Mouse (Mus musculus) kidney, embryonic 16.5 days (tissue): Measurements from ENCODE around the gene Rgl1. TPM values are rescaled to one million over a fixed set of nuclear protein-coding genes. Genes with fewer than 3 reads are reported as not detected.

Experiments used
- ATAC-seq: fragments of 200-750 bp; cut with Nextera tagmentation; 2 replicates; pipeline ENCODE4 v1.8.0; 2017; ENCODE audit warnings: moderate TSS enrichment; ENCODE audit not compliant: low FRiP score, low TSS enrichment
- H3K27ac ChIP-seq: fragments of 300-500 bp; sonication (generic); 2 replicates; pipeline ENCODE4 v1.5.1; 2014; ENCODE audit warnings: low read length
- H3K27me3 ChIP-seq: fragments of 300-500 bp; sonication (generic); 2 replicates; pipeline ENCODE4 v1.6.1; 2014; ENCODE audit warnings: low read length, control low read depth, mixed read lengths; ENCODE audit not compliant: insufficient read depth
- H3K36me3 ChIP-seq: fragments of 300-500 bp; sonication (generic); 2 replicates; pipeline ENCODE4 v1.6.1; 2014; ENCODE audit warnings: low read length, control low read depth, mixed read lengths; ENCODE audit not compliant: insufficient read depth
- H3K4me1 ChIP-seq: fragments of 300-500 bp; sonication (generic); 2 replicates; pipeline ENCODE4 v1.6.1; 2014; ENCODE audit warnings: low read length, control low read depth, mixed read lengths; ENCODE audit not compliant: insufficient read depth
- H3K4me2 ChIP-seq: fragments of 300-500 bp; sonication (generic); replicated peaks from 2 replicates; pipeline ENCODE4 v1.6.1; 2014; ENCODE audit warnings: low read depth, low read length
- H3K4me3 ChIP-seq: fragments of 300-500 bp; sonication (generic); 2 replicates; pipeline ENCODE4 v1.5.1; 2014; ENCODE audit warnings: mild to moderate bottlenecking, low read length
- H3K9ac ChIP-seq: fragments of 300-500 bp; sonication (generic); replicated peaks from 2 replicates; pipeline ENCODE4 v1.6.1; 2014; ENCODE audit warnings: low read length
- H3K9me3 ChIP-seq: fragments of 300-500 bp; sonication (generic); 2 replicates; pipeline ENCODE4 v1.6.1; 2016; ENCODE audit warnings: low read length, control low read depth
- WGBS: fragments of 180-500 bp; shearing (Covaris S2); extraction: QIAGEN DNeasy Blood & Tissue Kit; methylation state at CpG from one replicate; pipeline ENCODE4 v1.1.7; 2014; 5-methylcytosine and 5-hydroxymethylcytosine counted together
- polyA plus RNA-seq: library from polyadenylated mRNA; unstranded; fragments of >200 nt; fragmentation: Nextera tagmentation; extraction: Ambion mirVana; gene quantifications from 2 replicates; pipeline ENCODE4 v1.2.1, GENCODE M21; 2015

Rgl1 gene
- polyA plus RNA-seq, 1 experiment from 2014 or later, result 58.6 TPM

DNA sequence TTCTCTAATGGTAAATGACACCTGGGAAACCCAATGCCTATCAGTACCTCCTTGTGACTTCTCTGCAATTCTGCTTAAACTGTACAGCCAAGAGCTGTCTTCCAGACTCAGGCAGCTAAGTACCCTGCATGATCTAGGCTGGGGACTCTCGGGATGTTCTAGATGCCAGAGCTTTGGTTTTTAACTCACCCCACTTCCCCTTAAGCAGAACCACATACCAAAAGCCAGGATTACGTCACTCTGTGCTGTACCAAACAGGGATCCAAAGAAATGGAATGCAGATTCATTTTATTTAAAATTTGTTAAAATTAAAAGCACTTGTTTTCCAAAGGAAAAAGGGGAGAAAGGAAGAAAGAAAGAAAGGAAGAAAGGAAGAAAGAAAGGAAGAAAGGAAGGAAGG, 4.4 kb downstream of the Rgl1 start:
- H3K27me3 ChIP-seq, result peaks cover 9% of the 10 kb centered on the region
- no peak for ATAC-seq
- no peak overlapping the region for H3K27ac ChIP-seq
- no peak overlapping the region for H3K9ac ChIP-seq
- H3K4me2 ChIP-seq, result no peak overlapping the region
- no peak overlapping the region for H3K4me3 ChIP-seq
- no peaks in the 10 kb centered on the region for H3K9me3 ChIP-seq
- WGBS, result 84% methylated on average over 2 of the region's 2 CpGs
- H3K36me3 ChIP-seq, result no peaks in the 10 kb centered on the region
- H3K4me1 ChIP-seq, result peaks cover 6% of the 10 kb centered on the region; the same call in 1 of the 2 replicates

GRCm38 (mm10) chr1:152750312-152750965, 15.7 kb downstream of the Rgl1 start, which contains the start of gene Apobec4:
Gene Apobec4 (plus strand): TSS chr1:152750551.
- H3K4me2 ChIP-seq, result no peak within 1 kb of the TSS
- ATAC-seq, result no peak

DNA sequence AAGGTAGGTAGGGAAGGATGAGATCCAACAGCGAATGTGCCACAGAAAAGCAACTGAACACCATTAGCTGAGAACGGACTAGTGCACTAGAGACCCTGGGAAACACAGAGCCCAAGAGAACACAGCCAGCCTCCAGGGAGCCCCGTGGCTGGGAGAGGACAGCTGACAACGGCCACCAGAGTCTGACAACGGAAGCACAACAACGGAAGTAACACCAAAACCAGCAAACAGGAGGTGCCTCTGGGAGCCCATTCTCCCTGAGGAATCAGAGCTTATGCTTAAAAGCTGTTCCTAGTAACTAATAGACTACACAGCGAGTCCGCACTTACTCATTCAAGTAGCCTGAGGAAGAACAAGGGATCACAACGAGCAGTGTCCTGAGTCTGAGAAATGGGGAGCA, 16.9 kb downstream of the Rgl1 start:
- no peaks in the 10 kb centered on the region for H3K9me3 ChIP-seq
- H3K4me3 ChIP-seq, result no peak overlapping the region
- no peak for ATAC-seq
- no peak overlapping the region for H3K9ac ChIP-seq
- no peaks in the 10 kb centered on the region for H3K4me1 ChIP-seq
- H3K4me2 ChIP-seq, result no peak overlapping the region
- 68% methylated on average over 9 of the region's 9 CpGs for WGBS
- H3K27ac ChIP-seq, result no peak overlapping the region
- H3K27me3 ChIP-seq, result no peaks in the 10 kb centered on the region
- no peaks in the 10 kb centered on the region for H3K36me3 ChIP-seq

More at GRCm38 (mm10) chr1:152750312-152750965, 15.7 kb downstream of the Rgl1 start, which contains the start of gene Apobec4:
- H3K36me3 ChIP-seq, result no peaks in the 10 kb centered on the region
- no peak within 1 kb of the TSS for H3K27ac ChIP-seq
- no peak within 1 kb of the TSS for H3K9ac ChIP-seq
- H3K27me3 ChIP-seq, result no peaks in the 10 kb centered on the region
- H3K9me3 ChIP-seq, result no peaks in the 10 kb centered on the region
- WGBS, result 71% methylated on average over 13 of the region's 13 CpGs
- H3K4me1 ChIP-seq, result no peaks in the 10 kb centered on the region
- H3K4me3 ChIP-seq, result no peak within 1 kb of the TSS

DNA sequence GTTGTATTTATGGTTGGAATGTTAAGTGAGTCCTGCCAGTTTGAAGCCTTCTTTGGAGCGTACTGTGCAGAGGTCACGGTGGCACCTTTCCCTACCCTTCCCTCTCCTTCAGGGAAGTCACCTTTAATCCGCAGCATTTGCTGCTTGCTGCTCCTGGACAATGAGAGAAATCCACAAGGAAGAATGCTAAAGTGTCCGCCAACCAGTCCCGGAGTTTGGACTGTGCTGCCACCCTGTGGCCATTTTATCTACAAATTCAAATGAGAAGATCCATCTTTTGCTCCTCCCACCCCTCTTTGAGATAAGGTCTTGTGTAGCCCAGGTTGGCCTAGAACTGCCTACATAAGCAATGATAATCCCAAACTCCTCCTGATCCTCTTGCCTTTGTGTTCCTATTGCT, 19.7 kb downstream of the Rgl1 start:
- H3K9me3 ChIP-seq, result no peaks in the 10 kb centered on the region
- 8% methylated on average over 5 of the region's 5 CpGs for WGBS
- H3K4me2 ChIP-seq, result no peak overlapping the region
- no peaks in the 10 kb centered on the region for H3K27me3 ChIP-seq
- no peak overlapping the region for H3K4me3 ChIP-seq
- H3K9ac ChIP-seq, result no peak overlapping the region
- H3K27ac ChIP-seq, result no peak overlapping the region
- H3K4me1 ChIP-seq, result no peaks in the 10 kb centered on the region
- ATAC-seq, result peak; percentile 59
- H3K36me3 ChIP-seq, result no peaks in the 10 kb centered on the region

DNA sequence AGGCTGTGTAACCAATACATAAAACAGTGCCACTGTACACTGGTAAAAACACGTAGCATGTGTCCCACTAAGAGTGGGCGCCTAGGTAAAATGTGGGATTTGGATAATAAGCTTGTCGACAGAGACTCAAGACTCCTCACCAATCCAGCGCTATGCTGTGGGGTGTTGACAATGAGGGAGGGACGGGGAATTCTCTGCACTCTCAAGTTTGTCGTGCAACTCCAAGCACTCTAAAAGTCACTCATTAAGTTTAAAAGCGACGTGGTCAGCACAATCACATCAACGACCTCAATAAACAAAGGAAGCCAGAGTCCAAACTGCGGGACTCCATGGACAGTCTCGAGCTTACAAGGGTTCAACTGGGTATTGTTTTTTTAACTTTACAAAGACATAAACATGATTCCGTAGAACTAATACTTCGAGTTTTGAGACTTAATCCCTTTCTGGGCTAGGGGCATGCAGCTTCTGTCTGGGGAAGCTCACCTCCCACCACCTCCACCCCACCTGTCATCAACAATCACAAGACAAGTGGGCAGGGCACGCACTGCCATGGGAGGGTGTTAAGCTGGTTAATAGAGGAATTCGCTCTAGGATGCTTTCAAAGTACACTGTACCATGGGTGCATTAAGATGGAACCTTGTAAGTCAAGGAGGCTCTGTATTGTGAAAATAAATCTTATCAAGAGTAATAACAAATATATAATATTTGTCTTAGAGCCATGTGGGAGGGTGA, 22.9 kb downstream of the Rgl1 start:
- no peak for ATAC-seq

DNA sequence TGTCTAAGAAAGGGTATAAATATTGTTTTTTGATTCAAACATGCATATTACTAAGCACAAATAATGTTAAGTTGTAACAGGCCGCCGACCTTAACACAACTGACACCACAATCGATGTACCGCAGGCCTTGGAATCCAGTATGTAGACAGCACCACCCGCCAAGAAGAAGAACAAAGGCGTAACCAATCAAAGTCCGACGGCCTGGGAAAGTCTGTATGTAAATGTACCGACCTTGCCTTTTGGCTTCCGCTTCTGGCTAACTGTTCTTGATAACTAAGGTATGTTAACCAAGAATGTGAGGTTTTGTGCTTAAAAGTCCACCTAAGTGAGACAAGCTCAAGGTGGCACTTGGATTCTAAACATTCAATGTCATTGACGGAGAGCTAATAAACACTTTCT, 26.8 kb downstream of the Rgl1 start:
- ATAC-seq, result no peak
- Histone ChIP-seq H3K9me3 (no peaks in the 10 kb centered on the region), H3K4me1 (no peaks in the 10 kb centered on the region), H3K4me3 (no peak overlapping the region), H3K9ac (no peak overlapping the region), H3K27ac (no peak overlapping the region), H3K36me3 (no peaks in the 10 kb centered on the region), H3K27me3 (no peaks in the 10 kb centered on the region), H3K4me2 (no peak overlapping the region)
- WGBS, result 90% methylated on average over 11 of the region's 11 CpGs

More for the DNA sequence above, 22.9 kb downstream of the Rgl1 start:
- no peaks in the 10 kb centered on the region for H3K4me1 ChIP-seq
- H3K4me3 ChIP-seq, result no peak overlapping the region
- no peaks in the 10 kb centered on the region for H3K27me3 ChIP-seq
- no peak overlapping the region for H3K4me2 ChIP-seq
- H3K36me3 ChIP-seq, result no peaks in the 10 kb centered on the region
- 53% methylated on average over 15 of the region's 15 CpGs for WGBS
- no peak overlapping the region for H3K9ac ChIP-seq
- no peaks in the 10 kb centered on the region for H3K9me3 ChIP-seq
- no peak overlapping the region for H3K27ac ChIP-seq

DNA sequence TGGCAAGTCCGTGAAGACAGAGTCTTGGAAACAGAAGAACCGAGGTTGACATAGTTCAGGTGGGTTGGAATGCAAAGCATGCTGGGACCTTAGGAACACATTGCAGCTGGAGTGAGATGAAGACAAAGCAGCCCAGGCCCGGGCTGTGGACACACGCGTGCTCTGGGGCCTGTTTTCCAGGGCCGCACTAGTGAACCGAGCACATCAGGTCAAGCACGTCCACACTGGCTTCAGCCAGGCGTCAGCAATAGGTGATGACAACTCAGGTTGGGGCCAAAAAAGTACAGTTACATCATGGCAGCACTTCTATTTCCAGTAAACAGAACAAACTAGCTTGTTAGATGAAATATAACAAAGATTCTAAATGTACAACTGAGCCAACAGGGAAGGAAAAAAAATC, 27.4 kb downstream of the Rgl1 start:
- Histone ChIP-seq H3K9me3 (no peaks in the 10 kb centered on the region), H3K4me2 (no peak overlapping the region), H3K27me3 (no peaks in the 10 kb centered on the region), H3K27ac (no peak overlapping the region), H3K4me3 (no peak overlapping the region), H3K36me3 (no peaks in the 10 kb centered on the region), H3K9ac (no peak overlapping the region), H3K4me1 (no peaks in the 10 kb centered on the region)
- 79% methylated on average over 9 of the region's 9 CpGs for WGBS
- no peak for ATAC-seq

GRCm38 (mm10) chr1:152727604-152728236, 38.4 kb downstream of the Rgl1 start:
- WGBS, result 27% methylated on average over 4 of the region's 5 CpGs
- no peak for ATAC-seq
- H3K9ac ChIP-seq, result no peak overlapping the region

DNA sequence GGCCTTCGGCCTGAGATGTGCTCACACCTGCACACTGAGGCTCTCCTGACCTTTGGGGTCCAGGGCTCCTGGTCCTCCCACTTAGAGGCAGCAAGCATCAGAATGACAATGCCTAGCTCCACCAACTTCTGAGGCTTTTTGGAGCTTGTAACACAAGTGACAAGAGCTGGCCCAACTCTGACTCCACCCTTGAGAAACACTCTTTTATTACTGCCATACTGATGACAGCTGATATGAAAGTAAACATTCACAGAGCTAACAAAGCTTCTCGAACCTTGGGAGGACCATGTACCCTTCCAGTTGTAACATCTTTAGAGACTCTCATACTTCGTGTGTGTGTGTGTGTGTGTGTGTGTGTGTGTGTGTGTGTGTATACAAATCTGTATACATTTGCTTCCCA, 40.1 kb downstream of the Rgl1 start:
- no peak overlapping the region for H3K4me2 ChIP-seq
- H3K9me3 ChIP-seq, result no peaks in the 10 kb centered on the region
- no peak overlapping the region for H3K27ac ChIP-seq
- H3K27me3 ChIP-seq, result no peaks in the 10 kb centered on the region
- H3K36me3 ChIP-seq, result no peaks in the 10 kb centered on the region
- ATAC-seq, result no peak
- no peak overlapping the region for H3K4me3 ChIP-seq
- no peaks in the 10 kb centered on the region for H3K4me1 ChIP-seq
- H3K9ac ChIP-seq, result no peak overlapping the region
- 74% methylated on average over 3 of the region's 3 CpGs for WGBS

More at GRCm38 (mm10) chr1:152727604-152728236, 38.4 kb downstream of the Rgl1 start:
- Histone ChIP-seq H3K27ac (no peak overlapping the region), H3K36me3 (no peaks in the 10 kb centered on the region), H3K9me3 (no peaks in the 10 kb centered on the region), H3K4me1 (no peaks in the 10 kb centered on the region), H3K27me3 (no peaks in the 10 kb centered on the region), H3K4me2 (no peak overlapping the region), H3K4me3 (no peak overlapping the region)

- no peak overlapping the region for H3K4me3 ChIP-seq
- H3K9ac ChIP-seq, result no peak overlapping the region
- no peaks in the 10 kb centered on the region for H3K9me3 ChIP-seq
- H3K27me3 ChIP-seq, result no peaks in the 10 kb centered on the region
- ATAC-seq, result no peak
- H3K4me2 ChIP-seq, result no peak overlapping the region
- no peaks in the 10 kb centered on the region for H3K4me1 ChIP-seq
- H3K27ac ChIP-seq, result no peak overlapping the region
- no peaks in the 10 kb centered on the region for H3K36me3 ChIP-seq
These were observed 41.9 kb downstream of the Rgl1 start for GRCm38 (mm10) chr1:152724286-152724685.
